Mouse (Mus musculus) neural tube, embryonic 11.5 days (tissue): ENCODE data around the gene Hoxa5. TPM values are rescaled to one million over a fixed set of nuclear protein-coding genes. Genes with fewer than 3 reads are reported as not detected.

Experiments used
- ATAC-seq: fragments of 200-750 bp; cut with Nextera tagmentation; 2 replicates; pipeline ENCODE4 v1.8.0; 2017; ENCODE audit warnings: moderate number of reproducible peaks, mild to moderate bottlenecking, moderate TSS enrichment, moderate library complexity; ENCODE audit not compliant: insufficient read depth, low FRiP score, low TSS enrichment
- DNase-seq: peaks from one replicate; pipeline ENCODE4 v3.0.0-alpha.2; 2015; ENCODE audit warnings: low spot score
- H3K27ac ChIP-seq: fragments of 300-500 bp; sonication (generic); 2 replicates; pipeline ENCODE4 v1.5.1; 2014; ENCODE audit warnings: low read depth, mild to moderate bottlenecking, low read length
- H3K27me3 ChIP-seq: fragments of 300-500 bp; sonication (generic); 2 replicates; pipeline ENCODE4 v1.6.1; 2014; ENCODE audit warnings: mild to moderate bottlenecking, low read length, mixed read lengths; ENCODE audit not compliant: control insufficient read depth, insufficient read depth
- H3K36me3 ChIP-seq: fragments of 300-500 bp; sonication (generic); 2 replicates; pipeline ENCODE4 v1.6.1; 2014; ENCODE audit warnings: mild to moderate bottlenecking, low read length, moderate library complexity, mixed read lengths; ENCODE audit not compliant: control insufficient read depth, insufficient read depth
- H3K4me1 ChIP-seq: fragments of 300-500 bp; sonication (generic); 2 replicates; pipeline ENCODE4 v1.6.1; 2014; ENCODE audit warnings: low read length, mixed read lengths; ENCODE audit not compliant: control insufficient read depth, insufficient read depth
- H3K4me2 ChIP-seq: fragments of 300-500 bp; sonication (generic); 2 replicates; pipeline ENCODE4 v1.6.1; 2014; ENCODE audit warnings: low read depth, mild to moderate bottlenecking, moderate library complexity
- H3K4me3 ChIP-seq: fragments of 300-500 bp; sonication (generic); 2 replicates; pipeline ENCODE4 v1.5.1; 2014; ENCODE audit warnings: low read depth, low read length
- H3K9ac ChIP-seq: fragments of 300-500 bp; sonication (generic); 2 replicates; pipeline ENCODE4 v1.6.1; 2014; ENCODE audit warnings: mild to moderate bottlenecking, low read length
- H3K9me3 ChIP-seq: fragments of 300-500 bp; sonication (generic); 2 replicates; pipeline ENCODE4 v1.6.1; 2016; ENCODE audit warnings: low read length; ENCODE audit not compliant: control insufficient read depth
- WGBS: fragments of 180-500 bp; shearing (Covaris S2); extraction: QIAGEN DNeasy Blood & Tissue Kit; methylation state at CpG from one replicate; pipeline ENCODE4 v1.1.7; 2014; 5-methylcytosine and 5-hydroxymethylcytosine counted together
- polyA plus RNA-seq: library from polyadenylated mRNA; unstranded; fragments of >200 nt; fragmentation: Nextera tagmentation; extraction: Ambion mirVana; gene quantifications from 2 replicates; pipeline ENCODE4 v1.2.1, GENCODE M21; 2014

Hoxa5 gene
- polyA plus RNA-seq, 1 experiment from 2014 or later = 53.4 TPM

- H3K9me3 ChIP-seq = no peaks in the 10 kb centered on the region
- H3K27me3 ChIP-seq = peaks cover 52% of the 10 kb centered on the region
- WGBS = 1% methylated on average over 18 of the region's 18 CpGs
- peak overlapping the region; percentile 91 for H3K27ac ChIP-seq
- peak overlapping the region; percentile 57 for H3K4me2 ChIP-seq
- H3K4me3 ChIP-seq = peak overlapping the region; percentile 65
- H3K36me3 ChIP-seq = no peaks in the 10 kb centered on the region
- H3K9ac ChIP-seq = peak overlapping the region; percentile 94
- DNase-seq (peak; percentile 44), ATAC-seq (no peak)
- peaks cover 2% of the 10 kb centered on the region; the same call in 1 of the 2 replicates for H3K4me1 ChIP-seq
These were observed 27.6 kb upstream of the Hoxa5 start for GRCm38 (mm10) chr6:52231885-52232567.

GRCm38 (mm10) chr6:52230516-52231165 lies 26.3 kb upstream of the Hoxa5 start, which contains the start of gene Hoxa9:
TSS of gene Hoxa9 (minus strand) at chr6:52231089.
- H3K4me2 ChIP-seq = peak within 1 kb of the TSS; percentile 86
- no peak for DNase-seq
- H3K9ac ChIP-seq = peak within 1 kb of the TSS; percentile 94
- no peaks in the 10 kb centered on the region for H3K36me3 ChIP-seq
- peaks cover 2% of the 10 kb centered on the region; the same call in 1 of the 2 replicates for H3K4me1 ChIP-seq
- no peaks in the 10 kb centered on the region for H3K9me3 ChIP-seq
- peaks cover 43% of the 10 kb centered on the region for H3K27me3 ChIP-seq
- WGBS = 1% methylated on average over 21 of the region's 36 CpGs
- H3K27ac ChIP-seq = peak within 1 kb of the TSS; percentile 94
- peak; percentile 33 for ATAC-seq
- peak within 1 kb of the TSS; percentile 65 for H3K4me3 ChIP-seq

GRCm38 (mm10) chr6:52229558-52230416 lies 25.4 kb upstream of the Hoxa5 start:
- WGBS = under 1% methylated on average over 44 of the region's 44 CpGs
- peaks cover 2% of the 10 kb centered on the region; the same call in 1 of the 2 replicates for H3K4me1 ChIP-seq
- peak overlapping the region; percentile 59 for H3K4me3 ChIP-seq
- DNase-seq (no peak), ATAC-seq (no peak)
- H3K27me3 ChIP-seq = peaks cover 41% of the 10 kb centered on the region
- H3K27ac ChIP-seq = peak overlapping the region; percentile 94
- H3K4me2 ChIP-seq = peak overlapping the region; percentile 86
- peak overlapping the region; percentile 94 for H3K9ac ChIP-seq
- H3K9me3 ChIP-seq = no peaks in the 10 kb centered on the region
- no peaks in the 10 kb centered on the region for H3K36me3 ChIP-seq

GRCm38 (mm10) chr6:52228475-52229465 lies 24.4 kb upstream of the Hoxa5 start:
- peak overlapping the region; percentile 59 for H3K4me3 ChIP-seq
- WGBS = under 1% methylated on average over 38 of the region's 38 CpGs
- H3K4me1 ChIP-seq = peaks cover 2% of the 10 kb centered on the region; the same call in 1 of the 2 replicates
- no peaks in the 10 kb centered on the region for H3K9me3 ChIP-seq
- peak overlapping the region; percentile 86 for H3K4me2 ChIP-seq
- peaks cover 33% of the 10 kb centered on the region for H3K27me3 ChIP-seq
- peak overlapping the region; percentile 94 for H3K27ac ChIP-seq
- ATAC-seq (no peak), DNase-seq (peak; percentile 73)
- no peaks in the 10 kb centered on the region for H3K36me3 ChIP-seq
- peak overlapping the region; percentile 94 for H3K9ac ChIP-seq

GRCm38 (mm10) chr6:52227470-52228222 lies 23.3 kb upstream of the Hoxa5 start:
- Histone ChIP-seq H3K27ac (peak overlapping the region; percentile 100), H3K4me3 (peak overlapping the region; percentile 87), H3K9ac (peak overlapping the region; percentile 99), H3K27me3 (peaks cover 24% of the 10 kb centered on the region), H3K36me3 (no peaks in the 10 kb centered on the region), H3K4me1 (peaks cover 2% of the 10 kb centered on the region; the same call in 1 of the 2 replicates), H3K4me2 (peak overlapping the region; percentile 99), H3K9me3 (no peaks in the 10 kb centered on the region)
- ATAC-seq = no peak
- DNase-seq = no peak
- 2% methylated on average over 11 of the region's 11 CpGs for WGBS

- DNase-seq (no peak), ATAC-seq (no peak)
- Histone ChIP-seq H3K4me3 (peak overlapping the region; percentile 87), H3K4me2 (peak overlapping the region; percentile 99), H3K9me3 (no peaks in the 10 kb centered on the region), H3K36me3 (no peaks in the 10 kb centered on the region), H3K27me3 (peaks cover 21% of the 10 kb centered on the region; the same call in 1 of the 2 replicates), H3K4me1 (peaks cover 6% of the 10 kb centered on the region), H3K27ac (peak overlapping the region; percentile 100), H3K9ac (peak overlapping the region; percentile 99)
- WGBS = 2% methylated on average over 26 of the region's 26 CpGs
These were observed 22.3 kb upstream of the Hoxa5 start for GRCm38 (mm10) chr6:52226569-52227257.
